Mouse (Mus musculus) forebrain, postnatal 0 days (tissue): ENCODE measurements around the gene Dnaja4. TPM values are rescaled to one million over a fixed set of nuclear protein-coding genes. Genes with fewer than 3 reads are reported as not detected.

ENCODE experiments used
- ATAC-seq: fragments of 200-750 bp; cut with Nextera tagmentation; 2 replicates; pipeline ENCODE4 v1.8.0; 2017; ENCODE audit warnings: mild to moderate bottlenecking, moderate library complexity
- DNase-seq: peaks from one replicate; pipeline ENCODE4 v3.0.0-alpha.2; 2015
- H3K27ac ChIP-seq: fragments of 300-500 bp; sonication (generic); 2 replicates; pipeline ENCODE4 v1.5.1; 2014; ENCODE audit warnings: low read depth, mild to moderate bottlenecking, antibody characterized with exemption, low read length, moderate library complexity, mixed read lengths
- H3K27me3 ChIP-seq: fragments of 300-500 bp; sonication (generic); 2 replicates; pipeline ENCODE4 v1.6.1; 2014; ENCODE audit warnings: mild to moderate bottlenecking, low read length, mixed read lengths; ENCODE audit not compliant: insufficient read depth
- H3K36me3 ChIP-seq: fragments of 300-500 bp; sonication (generic); 2 replicates; pipeline ENCODE4 v1.6.1; 2014; ENCODE audit warnings: mild to moderate bottlenecking, moderate library complexity; ENCODE audit not compliant: insufficient read depth
- H3K4me1 ChIP-seq: fragments of 300-500 bp; sonication (generic); 2 replicates; pipeline ENCODE4 v1.6.1; 2014; ENCODE audit warnings: antibody characterized with exemption; ENCODE audit not compliant: insufficient read depth
- H3K4me2 ChIP-seq: fragments of 300-500 bp; sonication (generic); 2 replicates; pipeline ENCODE4 v1.6.1; 2014; ENCODE audit warnings: low read depth, mild to moderate bottlenecking, moderate library complexity
- H3K4me3 ChIP-seq: fragments of 300-500 bp; sonication (generic); 2 replicates; pipeline ENCODE4 v1.5.1; 2014; ENCODE audit warnings: low read depth, low read length, mixed read lengths
- H3K9ac ChIP-seq: fragments of 300-500 bp; sonication (generic); 2 replicates; pipeline ENCODE4 v1.6.1; 2014; ENCODE audit warnings: mild to moderate bottlenecking
- H3K9me3 ChIP-seq: fragments of 300-500 bp; sonication (generic); 2 replicates; pipeline ENCODE4 v1.6.1; 2016; ENCODE audit warnings: low read length
- CTCF ChIP-seq: sonication (generic); IDR thresholded peaks from 2 replicates; pipeline ENCODE4 v1.5.1; 2016; ENCODE audit warnings: antibody characterized with exemption, control low read depth, low read depth
- WGBS: fragments of 180-500 bp; shearing (Covaris S2); extraction: QIAGEN DNeasy Blood & Tissue Kit; methylation state at CpG from one replicate; pipeline ENCODE4 v1.1.7; 2014; 5-methylcytosine and 5-hydroxymethylcytosine counted together
- polyA plus RNA-seq: library from polyadenylated mRNA; unstranded; fragments of >200 nt; fragmentation: Nextera tagmentation; extraction: Ambion mirVana; gene quantifications from 2 replicates; pipeline ENCODE4 v1.2.1, GENCODE M21; 2015
- total RNA-seq: library from RNA; depleted of rRNA; stranded (reverse); fragments of >200 nt; gene quantifications from 2 replicates; pipeline ENCODE4 v1.2.3, GENCODE M21; 2014

Dnaja4 gene
- total and polyA plus RNA-seq, 2 experiments from 2014 or later, result 7.2 to 8.9 TPM

DNA sequence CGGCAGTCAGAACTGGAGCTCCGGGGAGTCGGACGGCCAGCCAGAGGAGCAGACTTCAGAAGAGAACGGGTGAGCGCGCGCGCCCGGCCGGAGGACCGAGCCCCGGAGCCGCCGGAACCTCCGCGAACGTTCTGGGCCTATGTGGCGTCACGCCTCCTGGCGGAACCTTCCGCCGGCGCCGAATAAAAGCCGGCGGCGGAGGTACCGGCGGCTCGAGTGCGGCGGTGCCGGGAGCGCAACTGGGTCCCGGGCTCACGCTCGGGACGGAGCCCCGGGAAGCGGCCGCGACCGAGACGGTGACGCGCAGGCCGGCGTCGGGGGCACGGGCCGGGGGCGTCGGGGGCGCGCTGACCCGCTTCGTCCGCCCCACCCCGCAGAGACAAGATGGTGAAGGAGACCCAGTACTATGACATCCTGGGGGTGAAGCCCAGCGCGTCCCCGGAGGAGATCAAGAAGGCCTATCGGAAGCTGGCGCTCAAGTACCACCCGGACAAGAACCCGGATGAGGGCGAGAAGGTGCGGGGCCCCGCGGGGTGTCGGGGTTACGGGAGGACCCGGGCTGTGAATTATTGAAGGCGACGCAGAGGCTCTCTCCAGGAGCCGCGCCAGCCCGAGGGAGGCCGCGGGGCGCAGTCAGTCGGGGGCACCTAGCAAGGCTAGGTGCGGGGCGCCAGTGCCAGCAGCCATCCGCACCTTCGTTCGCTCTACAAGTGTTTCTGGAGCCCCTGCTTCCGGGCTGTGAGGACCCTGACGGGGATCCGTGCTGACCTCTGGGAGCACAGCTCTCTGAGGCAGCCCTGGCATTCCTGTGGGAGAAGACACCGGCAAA, 886 bp downstream of the Dnaja4 start:
- peak; percentile 88 for ATAC-seq
- H3K27me3 ChIP-seq, result no peaks in the 10 kb centered on the region

DNA sequence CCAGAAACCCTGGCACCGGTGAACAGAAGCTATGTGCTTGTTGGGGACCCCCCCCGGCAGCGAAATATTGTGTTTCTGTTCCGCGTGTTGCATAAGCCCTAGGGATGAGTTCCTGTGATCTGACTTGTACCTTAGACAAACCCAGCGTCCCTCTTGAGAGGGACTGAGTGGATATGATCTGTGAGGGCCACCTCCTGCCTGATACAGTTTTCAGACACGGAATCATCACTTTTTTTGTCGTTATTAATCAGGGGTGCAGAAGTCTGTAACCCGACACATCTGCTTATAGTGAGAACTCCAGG, 1.5 kb downstream of the Dnaja4 start:
- 33% methylated on average over 9 of the region's 9 CpGs for WGBS
- H3K27ac ChIP-seq, result no peak overlapping the region
- no peak for TF ChIP-seq CTCF
- H3K4me3 ChIP-seq, result peak overlapping the region; percentile 85
- no peaks in the 10 kb centered on the region for H3K36me3 ChIP-seq
- peaks cover 8% of the 10 kb centered on the region; the same call in 1 of the 2 replicates for H3K4me1 ChIP-seq
- H3K27me3 ChIP-seq, result no peaks in the 10 kb centered on the region
- H3K4me2 ChIP-seq, result peak overlapping the region; percentile 97
- peak overlapping the region; percentile 83 for H3K9ac ChIP-seq
- ATAC-seq, result no peak
- H3K9me3 ChIP-seq, result no peaks in the 10 kb centered on the region
- no peak for DNase-seq

More for the DNA sequence above, 886 bp downstream of the Dnaja4 start:
- Histone ChIP-seq H3K9me3 (no peaks in the 10 kb centered on the region), H3K4me2 (peak overlapping the region; percentile 97), H3K4me1 (peaks cover 8% of the 10 kb centered on the region; the same call in 1 of the 2 replicates), H3K36me3 (no peaks in the 10 kb centered on the region), H3K4me3 (peak overlapping the region; percentile 85), H3K9ac (peak overlapping the region; percentile 83), H3K27ac (peak overlapping the region; percentile 60)
- WGBS, result 2% methylated on average over 91 of the region's 92 CpGs
- peak; percentile 92 for DNase-seq
- TF ChIP-seq CTCF, result peak; percentile 24; the same call in 1 of the 2 replicates

DNA sequence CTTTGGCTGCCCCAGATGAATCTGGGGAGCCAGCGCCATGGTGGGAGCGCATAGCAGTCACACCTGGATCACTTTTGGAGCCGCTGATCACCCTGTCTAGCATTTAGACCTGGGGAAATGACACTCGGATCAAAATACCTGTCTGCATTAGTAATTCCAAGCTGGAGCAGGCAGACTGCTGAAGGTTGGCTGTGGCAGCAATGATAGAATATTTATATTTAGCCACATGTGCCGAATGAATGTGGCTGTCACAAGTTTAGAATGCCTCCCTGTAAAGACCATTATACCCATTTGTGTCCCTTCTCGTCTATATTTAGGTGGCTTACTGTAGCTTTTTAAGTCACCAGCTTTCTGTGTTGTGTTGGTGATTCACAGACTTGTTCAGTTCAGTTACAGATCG, 2.1 kb downstream of the Dnaja4 start:
- Histone ChIP-seq H3K9ac (no peak overlapping the region), H3K27me3 (no peaks in the 10 kb centered on the region), H3K36me3 (no peaks in the 10 kb centered on the region), H3K4me3 (no peak overlapping the region), H3K4me2 (peak overlapping the region; percentile 97), H3K9me3 (no peaks in the 10 kb centered on the region), H3K4me1 (peaks cover 8% of the 10 kb centered on the region; the same call in 1 of the 2 replicates), H3K27ac (no peak overlapping the region)
- DNase-seq, result no peak
- 83% methylated on average over 7 of the region's 7 CpGs for WGBS
- ATAC-seq, result no peak
- TF ChIP-seq CTCF, result no peak

DNA sequence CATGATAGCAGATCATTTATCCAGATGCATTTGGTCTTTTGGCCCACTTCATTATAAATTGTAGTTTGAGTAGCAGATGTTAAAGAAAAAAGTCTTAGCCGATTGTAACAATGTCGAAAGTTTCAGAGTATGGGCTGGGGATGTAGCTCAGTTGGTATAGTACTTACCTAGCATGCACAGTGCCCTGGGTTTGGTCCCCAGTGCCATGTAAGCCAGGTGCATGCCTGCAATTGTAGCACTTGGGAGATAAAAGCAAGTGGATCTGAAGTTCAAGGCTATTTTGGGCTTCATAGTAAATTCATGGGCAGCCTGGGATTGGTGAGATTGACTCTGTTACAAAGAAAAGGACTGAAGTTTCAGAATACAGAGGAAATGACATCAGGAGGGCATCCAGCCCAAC, 3.9 kb downstream of the Dnaja4 start:
- no peaks in the 10 kb centered on the region for H3K27me3 ChIP-seq
- no peak overlapping the region for H3K4me2 ChIP-seq
- H3K4me1 ChIP-seq, result peaks cover 6% of the 10 kb centered on the region; the same call in 1 of the 2 replicates
- ATAC-seq (no peak), DNase-seq (no peak)
- no peak overlapping the region for H3K27ac ChIP-seq
- H3K9me3 ChIP-seq, result no peaks in the 10 kb centered on the region
- 86% methylated on average over 2 of the region's 2 CpGs for WGBS
- no peak overlapping the region for H3K9ac ChIP-seq
- no peaks in the 10 kb centered on the region for H3K36me3 ChIP-seq
- no peak overlapping the region for H3K4me3 ChIP-seq
- no peak for TF ChIP-seq CTCF

- 68% methylated on average over 5 of the region's 5 CpGs for WGBS
- peaks cover 6% of the 10 kb centered on the region for H3K36me3 ChIP-seq
- no peak overlapping the region for H3K27ac ChIP-seq
- no peaks in the 10 kb centered on the region for H3K27me3 ChIP-seq
- no peak overlapping the region for H3K9ac ChIP-seq
- H3K9me3 ChIP-seq, result no peaks in the 10 kb centered on the region
- no peaks in the 10 kb centered on the region for H3K4me1 ChIP-seq
- TF ChIP-seq CTCF, result no peak
- H3K4me3 ChIP-seq, result no peak overlapping the region
- H3K4me2 ChIP-seq, result no peak overlapping the region
- no peak for ATAC-seq
- no peak for DNase-seq
Measured at GRCm38 (mm10) chr9:54704361-54704760, 5.7 kb downstream of the Dnaja4 start.

GRCm38 (mm10) chr9:54705561-54705960, 6.9 kb downstream of the Dnaja4 start:
- DNase-seq (no peak), ATAC-seq (0 out of 2 replicates have a peak, but pooled peaks have one; percentile 27)
- no peak overlapping the region for H3K9ac ChIP-seq
- H3K36me3 ChIP-seq, result peaks cover 13% of the 10 kb centered on the region
- H3K27me3 ChIP-seq, result no peaks in the 10 kb centered on the region
- H3K4me2 ChIP-seq, result no peak overlapping the region
- 71% methylated on average over 1 of the region's 1 CpGs for WGBS
- no peak overlapping the region for H3K27ac ChIP-seq
- no peaks in the 10 kb centered on the region for H3K4me1 ChIP-seq
- no peak for TF ChIP-seq CTCF
- H3K4me3 ChIP-seq, result no peak overlapping the region
- H3K9me3 ChIP-seq, result no peaks in the 10 kb centered on the region

DNA sequence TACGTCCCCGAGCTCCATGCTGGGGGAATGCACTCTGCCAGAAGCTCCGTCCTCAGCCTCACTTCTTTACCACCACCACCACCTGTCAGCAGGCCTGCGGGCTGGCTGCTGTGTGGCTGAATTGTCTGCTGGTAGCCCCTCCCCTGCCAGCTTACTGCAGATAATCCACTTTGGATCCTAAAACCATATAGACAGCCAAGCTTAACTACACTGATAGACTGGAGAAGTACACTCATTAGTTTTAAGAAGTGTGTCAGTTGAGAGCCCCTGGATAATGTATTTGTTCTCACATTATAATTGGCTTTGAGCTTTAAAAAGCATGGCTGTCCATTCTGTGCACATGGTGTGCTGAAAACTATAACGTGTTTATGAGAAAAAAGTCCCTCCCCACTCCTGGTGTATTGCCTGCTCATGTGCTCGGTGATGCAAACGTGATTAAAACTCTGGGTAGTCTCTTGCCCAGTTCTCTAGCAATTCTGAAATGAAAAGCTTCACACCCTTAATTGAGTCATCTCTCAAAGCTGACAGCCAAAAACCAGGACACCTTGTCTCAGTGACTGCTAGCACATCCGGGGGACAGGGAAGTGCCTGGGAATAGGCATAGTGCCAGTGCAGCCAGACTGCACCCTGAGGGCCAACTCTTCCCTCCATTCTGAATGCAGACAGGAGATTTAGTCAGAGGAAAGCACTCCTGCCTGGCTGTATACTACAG, 8.8 kb downstream of the Dnaja4 start:
- peak; percentile 70 for ATAC-seq
- Histone ChIP-seq H3K4me1 (no peaks in the 10 kb centered on the region), H3K36me3 (peaks cover 28% of the 10 kb centered on the region), H3K9ac (no peak overlapping the region), H3K9me3 (no peaks in the 10 kb centered on the region), H3K27ac (no peak overlapping the region), H3K4me2 (no peak overlapping the region), H3K27me3 (no peaks in the 10 kb centered on the region), H3K4me3 (no peak overlapping the region)
- no peak for TF ChIP-seq CTCF
- peak; percentile 33 for DNase-seq
- 29% methylated on average over 8 of the region's 8 CpGs for WGBS
